Comparison of ENCODE assay signal across 22 mouse cellular contexts in the genomic region with DNA sequence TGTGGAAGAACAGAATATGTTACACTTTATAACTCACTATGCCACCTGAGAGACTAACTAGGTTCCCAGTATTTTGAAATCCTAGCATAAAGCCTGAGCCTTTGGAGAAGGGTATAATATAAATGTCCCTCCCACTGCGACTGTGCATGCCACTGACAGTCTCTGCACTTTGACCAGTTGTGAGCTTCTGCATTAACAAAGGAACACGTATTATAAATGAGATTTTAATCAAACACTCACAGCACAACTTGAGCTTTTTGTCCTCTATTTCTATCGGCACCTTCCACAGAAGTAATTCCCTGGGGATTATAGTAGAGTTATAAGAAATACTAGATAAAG. TPM values are rescaled to one million over a fixed set of nuclear protein-coding genes. Genes with fewer than 3 reads are reported as not detected.
A peak's percentile ranks its signal among the peaks of the same experiment; 100 is the strongest.
DNase-seq lines count a peak whose midpoint lies in the region; ATAC-seq and TF ChIP-seq lines count a peak whose summit lies in the region.
"Had no signal": no experiment of that assay in that cellular context is flagged by ENCODE, and none has a peak within 500 bp of the region (broad histone marks: within the 10 kb centered on the region; RNA-seq: fewer than 3 reads in every experiment).

No protein-coding gene starts in this region.

- intact Hi-C loops in left cerebral cortex, postnatal 36 days (cut with DNase I), result no loop called here

- H3K4me2 ChIP-seq in midbrain, embryonic 16.5 days (ENCODE audit: low read length), result no peak overlapping the region
- no peak overlapping the region for H3K4me2 ChIP-seq in midbrain, postnatal 0 days (ENCODE audit: low read depth, low read length, poor library complexity, severe bottlenecking)
- H3K4me2 ChIP-seq in intestine, postnatal 0 days (replicated peaks; ENCODE audit: low read depth), result no peak overlapping the region
- H3K4me2 ChIP-seq: heart, embryonic 13.5 days; hindbrain, embryonic 12.5 days had no signal

- WGBS in kidney, adult 2 months, result 34% methylated on average over 3 of the region's 3 CpGs
- WGBS in midbrain, embryonic 16.5 days, result 53% methylated on average over 3 of the region's 3 CpGs
- WGBS in midbrain, postnatal 0 days, result 59% methylated on average over 3 of the region's 3 CpGs
- 25% methylated on average over 3 of the region's 3 CpGs for WGBS in intestine, postnatal 0 days

- no peaks in the 10 kb centered on the region for H3K36me3 ChIP-seq in kidney, adult 2 months (ENCODE audit: control insufficient read depth, insufficient read depth, low read length)
- H3K36me3 ChIP-seq in midbrain, embryonic 16.5 days (ENCODE audit: control insufficient read depth, insufficient read depth, low read length), result no peaks in the 10 kb centered on the region
- no peaks in the 10 kb centered on the region for H3K36me3 ChIP-seq in midbrain, postnatal 0 days (ENCODE audit: insufficient read depth, low read length)
- no peaks in the 10 kb centered on the region for H3K36me3 ChIP-seq in intestine, postnatal 0 days (ENCODE audit: control insufficient read depth, insufficient read depth)
- H3K36me3 ChIP-seq: embryonic facial prominence, embryonic 10.5 days; heart, embryonic 13.5 days; hindbrain, embryonic 12.5 days had no signal

- H3K4me3 ChIP-seq in kidney, adult 2 months (ENCODE audit: insufficient read depth, low read depth, low read length), result no peak overlapping the region
- no peak overlapping the region for H3K4me3 ChIP-seq in midbrain, embryonic 16.5 days (ENCODE audit: low read depth, low read length)
- H3K4me3 ChIP-seq in midbrain, postnatal 0 days (ENCODE audit: low read depth, low read length), result no peak overlapping the region
- H3K4me3 ChIP-seq in intestine, postnatal 0 days (ENCODE audit: low read depth, low read length), result no peak overlapping the region
- H3K4me3 ChIP-seq: embryonic facial prominence, embryonic 10.5 days; heart, embryonic 13.5 days; hindbrain, embryonic 12.5 days had no signal

- TF ChIP-seq POLR2A in kidney, adult 2 months (IDR thresholded peaks at IDR 0.05; ENCODE audit: low read depth, low read length), result no peak

- H3K27ac ChIP-seq in kidney, adult 2 months (ENCODE audit: insufficient read depth, low read depth, low read length), result 0 out of 2 replicates have a peak overlapping the region, but pooled peaks have one; percentile 11
- no peak overlapping the region for H3K27ac ChIP-seq in midbrain, embryonic 16.5 days (ENCODE audit: low read length)
- no peak overlapping the region for H3K27ac ChIP-seq in midbrain, postnatal 0 days (ENCODE audit: low read depth, low read length)
- peak overlapping the region; percentile 63 for H3K27ac ChIP-seq in intestine, postnatal 0 days (ENCODE audit: low read depth, low read length)
- H3K27ac ChIP-seq: embryonic facial prominence, embryonic 10.5 days; heart, embryonic 13.5 days; hindbrain, embryonic 12.5 days; hindbrain, postnatal 0 days had no signal

- ATAC-seq in midbrain, embryonic 16.5 days, result 0 out of 2 replicates have a peak, but pooled peaks have one; percentile 17
- ATAC-seq in midbrain, postnatal 0 days (ENCODE audit: low FRiP score), result no peak
- peak; percentile 84 for ATAC-seq in intestine, postnatal 0 days
- ATAC-seq: forebrain, postnatal 0 days; hindbrain, postnatal 0 days had no signal

- no peaks in the 10 kb centered on the region for H3K27me3 ChIP-seq in kidney, adult 2 months (replicated peaks; ENCODE audit: control insufficient read depth, insufficient read depth, low read length)
- H3K27me3 ChIP-seq in midbrain, embryonic 16.5 days (ENCODE audit: control insufficient read depth, insufficient read depth, low read depth, low read length), result no peaks in the 10 kb centered on the region
- H3K27me3 ChIP-seq in midbrain, postnatal 0 days (ENCODE audit: insufficient read depth, low read length), result no peaks in the 10 kb centered on the region
- no peaks in the 10 kb centered on the region for H3K27me3 ChIP-seq in intestine, postnatal 0 days (replicated peaks; ENCODE audit: control insufficient read depth, insufficient read depth, low read length)
- H3K27me3 ChIP-seq: heart, embryonic 13.5 days; hindbrain, embryonic 12.5 days had no signal

- DNase-seq in kidney, adult 2 months, result no peak
- no peak for DNase-seq in kidney, postnatal 4 days
- DNase-seq in midbrain, postnatal 0 days (ENCODE audit: low spot score), result no peak
- no peak for DNase-seq in left cerebral cortex, postnatal 36 days (ENCODE audit: low spot score in 2 of 2)
- DNase-seq: adrenal gland, adult 2 months; adrenal gland, postnatal 25 days; forebrain, postnatal 0 days; gastrocnemius, postnatal 25 days; heart, postnatal 36 days had no signal

- H3K9me3 ChIP-seq in midbrain, embryonic 16.5 days (replicated peaks; ENCODE audit: control insufficient read depth, low read length, poor library complexity, severe bottlenecking), result no peaks in the 10 kb centered on the region
- H3K9me3 ChIP-seq in midbrain, postnatal 0 days (ENCODE audit: low read length), result no peaks in the 10 kb centered on the region
- no peaks in the 10 kb centered on the region for H3K9me3 ChIP-seq in intestine, postnatal 0 days (ENCODE audit: control insufficient read depth)
- H3K9me3 ChIP-seq: embryonic facial prominence, embryonic 10.5 days; heart, embryonic 13.5 days; hindbrain, embryonic 12.5 days had no signal

- TF ChIP-seq CTCF in kidney, adult 2 months (conservative IDR thresholded peaks at IDR 0.05; ENCODE audit: insufficient read depth, insufficient read length, low read depth, low read length), result no peak
- no peak for TF ChIP-seq CTCF in midbrain, postnatal 0 days (IDR thresholded peaks at IDR 0.05)
- TF ChIP-seq CTCF in intestine, postnatal 0 days (IDR thresholded peaks at IDR 0.05; ENCODE audit: low read depth), result no peak

- no peaks in the 10 kb centered on the region; the same call in 1 of the 2 replicates for H3K4me1 ChIP-seq in kidney, adult 2 months (ENCODE audit: control insufficient read depth, insufficient read depth, low read length)
- H3K4me1 ChIP-seq in midbrain, embryonic 16.5 days (ENCODE audit: control insufficient read depth, insufficient read depth, low read length), result no peaks in the 10 kb centered on the region
- H3K4me1 ChIP-seq in midbrain, postnatal 0 days (ENCODE audit: insufficient read depth, low read length), result no peaks in the 10 kb centered on the region
- H3K4me1 ChIP-seq in intestine, postnatal 0 days (replicated peaks; ENCODE audit: control insufficient read depth, insufficient read depth, low read length), result no peaks in the 10 kb centered on the region
- H3K4me1 ChIP-seq: embryonic facial prominence, embryonic 10.5 days; heart, embryonic 13.5 days; hindbrain, embryonic 12.5 days had no signal

- H3K9ac ChIP-seq in midbrain, embryonic 16.5 days (ENCODE audit: low read depth, low read length), result no peak overlapping the region
- H3K9ac ChIP-seq in midbrain, postnatal 0 days (replicated peaks; ENCODE audit: low read length, poor library complexity, severe bottlenecking), result no peak overlapping the region
- no peak overlapping the region for H3K9ac ChIP-seq in intestine, postnatal 0 days (ENCODE audit: low read depth, low read length)
- H3K9ac ChIP-seq: forebrain, postnatal 0 days; heart, embryonic 13.5 days; hindbrain, embryonic 12.5 days had no signal

RNA-seq across cellular contexts. Expression of a gene that starts 9.5 kb away (rescaled TPM):
- polyA plus RNA-seq in kidney, adult 2 months (2012; rRNA removed), result not detected in 2 replicates
- polyA plus RNA-seq in midbrain, embryonic 16.5 days (2015; fragmentation: Nextera tagmentation; extraction: Ambion mirVana), result not detected in 2 replicates
- total RNA-seq in midbrain, postnatal 0 days (2014; rRNA removed), result 0.99 TPM in 1 of 2 replicates, not detected in the other
- polyA plus RNA-seq in midbrain, postnatal 0 days (2015; fragmentation: Nextera tagmentation; extraction: Ambion mirVana), result not detected in 2 replicates
- 0.46 and 0.73 TPM in 2 replicates for polyA plus RNA-seq in intestine, postnatal 0 days (2015; fragmentation: Nextera tagmentation; extraction: Ambion mirVana)
- not detected for total RNA-seq in left cerebral cortex, postnatal 36 days (2021)
- total RNA-seq: adrenal gland, adult 2 months; adrenal gland, postnatal 25 days; ES-E14; forebrain, postnatal 0 days; gastrocnemius, adult 18-20 months; gastrocnemius, postnatal 25 days; granulocyte monocyte progenitor cell, adult 5-6 weeks; heart, adult 8-10 months; heart, postnatal 36 days; hindbrain, postnatal 0 days had no signal
- polyA plus RNA-seq: adrenal gland, adult 2 months; cerebellum, adult 2 months; embryonic facial prominence, embryonic 10.5 days; embryonic facial prominence, embryonic 14.5 days; forebrain, postnatal 0 days; heart, embryonic 13.5 days; heart, postnatal 0 days; hindbrain, embryonic 12.5 days; hindbrain, postnatal 0 days had no signal

RNA-seq across cellular contexts. Expression of a gene that starts 17.2 kb away (rescaled TPM):
- polyA plus RNA-seq in kidney, adult 2 months (2012; rRNA removed), result not detected in 2 replicates
- not detected in 2 replicates for polyA plus RNA-seq in midbrain, embryonic 16.5 days (2015; fragmentation: Nextera tagmentation; extraction: Ambion mirVana)
- total RNA-seq in midbrain, postnatal 0 days (2014; rRNA removed), result not detected in 2 replicates
- not detected in 2 replicates for polyA plus RNA-seq in midbrain, postnatal 0 days (2015; fragmentation: Nextera tagmentation; extraction: Ambion mirVana)
- 1.8 and 2.1 TPM in 2 replicates for polyA plus RNA-seq in intestine, postnatal 0 days (2015; fragmentation: Nextera tagmentation; extraction: Ambion mirVana)
- total RNA-seq in left cerebral cortex, postnatal 36 days (2021), result not detected
- total RNA-seq: adrenal gland, adult 2 months; adrenal gland, postnatal 25 days; ES-E14; forebrain, postnatal 0 days; gastrocnemius, adult 18-20 months; gastrocnemius, postnatal 25 days; granulocyte monocyte progenitor cell, adult 5-6 weeks; heart, adult 8-10 months; heart, postnatal 36 days; hindbrain, postnatal 0 days had no signal
- polyA plus RNA-seq: adrenal gland, adult 2 months; cerebellum, adult 2 months; embryonic facial prominence, embryonic 10.5 days; embryonic facial prominence, embryonic 14.5 days; forebrain, postnatal 0 days; heart, embryonic 13.5 days; heart, postnatal 0 days; hindbrain, embryonic 12.5 days; hindbrain, postnatal 0 days had no signal

RNA-seq across cellular contexts. Expression of a gene that starts 18.1 kb away (rescaled TPM):
- polyA plus RNA-seq in kidney, adult 2 months (2012; rRNA removed), result not detected in 2 replicates
- not detected in 2 replicates for polyA plus RNA-seq in midbrain, embryonic 16.5 days (2015; fragmentation: Nextera tagmentation; extraction: Ambion mirVana)
- total RNA-seq in midbrain, postnatal 0 days (2014; rRNA removed), result 2.7 TPM in 1 of 2 replicates, not detected in the other
- not detected in 2 replicates for polyA plus RNA-seq in midbrain, postnatal 0 days (2015; fragmentation: Nextera tagmentation; extraction: Ambion mirVana)
- polyA plus RNA-seq in intestine, postnatal 0 days (2015; fragmentation: Nextera tagmentation; extraction: Ambion mirVana), result not detected in 2 replicates
- total RNA-seq in left cerebral cortex, postnatal 36 days (2021), result not detected
- total RNA-seq: adrenal gland, adult 2 months; adrenal gland, postnatal 25 days; ES-E14; forebrain, postnatal 0 days; gastrocnemius, adult 18-20 months; gastrocnemius, postnatal 25 days; granulocyte monocyte progenitor cell, adult 5-6 weeks; heart, adult 8-10 months; heart, postnatal 36 days; hindbrain, postnatal 0 days had no signal
- polyA plus RNA-seq: adrenal gland, adult 2 months; cerebellum, adult 2 months; embryonic facial prominence, embryonic 10.5 days; embryonic facial prominence, embryonic 14.5 days; forebrain, postnatal 0 days; heart, embryonic 13.5 days; heart, postnatal 0 days; hindbrain, embryonic 12.5 days; hindbrain, postnatal 0 days had no signal

RNA-seq across cellular contexts. Expression of a gene that starts 31.3 kb away (rescaled TPM):
- polyA plus RNA-seq in kidney, adult 2 months (2012; rRNA removed), result not detected in 2 replicates
- polyA plus RNA-seq in midbrain, embryonic 16.5 days (2015; fragmentation: Nextera tagmentation; extraction: Ambion mirVana), result not detected in 2 replicates
- total RNA-seq in midbrain, postnatal 0 days (2014; rRNA removed), result not detected in 2 replicates
- polyA plus RNA-seq in midbrain, postnatal 0 days (2015; fragmentation: Nextera tagmentation; extraction: Ambion mirVana), result not detected in 2 replicates
- polyA plus RNA-seq in intestine, postnatal 0 days (2015; fragmentation: Nextera tagmentation; extraction: Ambion mirVana), result 0.18 and 0.34 TPM in 2 replicates
- not detected for total RNA-seq in left cerebral cortex, postnatal 36 days (2021)
- total RNA-seq: adrenal gland, adult 2 months; adrenal gland, postnatal 25 days; ES-E14; forebrain, postnatal 0 days; gastrocnemius, adult 18-20 months; gastrocnemius, postnatal 25 days; granulocyte monocyte progenitor cell, adult 5-6 weeks; heart, adult 8-10 months; heart, postnatal 36 days; hindbrain, postnatal 0 days had no signal
- polyA plus RNA-seq: adrenal gland, adult 2 months; cerebellum, adult 2 months; embryonic facial prominence, embryonic 10.5 days; embryonic facial prominence, embryonic 14.5 days; forebrain, postnatal 0 days; heart, embryonic 13.5 days; heart, postnatal 0 days; hindbrain, embryonic 12.5 days; hindbrain, postnatal 0 days had no signal

RNA-seq across cellular contexts. Expression of a gene that starts 31.5 kb away (rescaled TPM):
- not detected in 2 replicates for polyA plus RNA-seq in kidney, adult 2 months (2012; rRNA removed)
- polyA plus RNA-seq in midbrain, embryonic 16.5 days (2015; fragmentation: Nextera tagmentation; extraction: Ambion mirVana), result not detected in 2 replicates
- total RNA-seq in midbrain, postnatal 0 days (2014; rRNA removed), result not detected in 2 replicates
- not detected in 2 replicates for polyA plus RNA-seq in midbrain, postnatal 0 days (2015; fragmentation: Nextera tagmentation; extraction: Ambion mirVana)
- not detected in 2 replicates for polyA plus RNA-seq in intestine, postnatal 0 days (2015; fragmentation: Nextera tagmentation; extraction: Ambion mirVana)
- total RNA-seq in left cerebral cortex, postnatal 36 days (2021), result not detected
- total RNA-seq: adrenal gland, adult 2 months; adrenal gland, postnatal 25 days; ES-E14; forebrain, postnatal 0 days; gastrocnemius, adult 18-20 months; gastrocnemius, postnatal 25 days; granulocyte monocyte progenitor cell, adult 5-6 weeks; heart, adult 8-10 months; heart, postnatal 36 days; hindbrain, postnatal 0 days had no signal
- polyA plus RNA-seq: adrenal gland, adult 2 months; cerebellum, adult 2 months; embryonic facial prominence, embryonic 10.5 days; forebrain, postnatal 0 days; heart, embryonic 13.5 days; heart, postnatal 0 days; hindbrain, embryonic 12.5 days; hindbrain, postnatal 0 days had no signal

Comparison
In these comparisons a context has a peak if more than half of its experiments do, and no peak if none do; other contexts are left out.
1. H3K27ac ChIP-seq: peak in kidney, adult 2 months (single experiment) and intestine, postnatal 0 days (single experiment); none in midbrain, embryonic 16.5 days (single experiment) and midbrain, postnatal 0 days (single experiment).